Mouse (Mus musculus) midbrain, embryonic 10.5 days (tissue): ENCODE measurements around the gene Kcnip1. TPM values are rescaled to one million over a fixed set of nuclear protein-coding genes. Genes with fewer than 3 reads are reported as not detected.

Experiments
- DNase-seq: peaks from one replicate; pipeline ENCODE4 v3.0.0-alpha.2; 2017; ENCODE audit warnings: low spot score
- H3K27ac ChIP-seq: fragments of 300-500 bp; sonication (generic); replicated peaks from 2 replicates; pipeline ENCODE4 v1.5.1; 2016; ENCODE audit warnings: mild to moderate bottlenecking
- H3K27me3 ChIP-seq: fragments of 300-500 bp; sonication (generic); 2 replicates; pipeline ENCODE4 v1.6.1; 2016; ENCODE audit warnings: low read depth, mild to moderate bottlenecking; ENCODE audit not compliant: poor library complexity, severe bottlenecking
- H3K36me3 ChIP-seq: fragments of 300-500 bp; sonication (generic); 2 replicates; pipeline ENCODE4 v1.6.1; 2016; ENCODE audit warnings: mild to moderate bottlenecking, moderate library complexity
- H3K4me1 ChIP-seq: fragments of 300-500 bp; sonication (generic); 2 replicates; pipeline ENCODE4 v1.6.1; 2016
- H3K4me3 ChIP-seq: fragments of 300-500 bp; sonication (generic); 2 replicates; pipeline ENCODE4 v1.5.1; 2016; ENCODE audit warnings: mild to moderate bottlenecking, moderate library complexity
- H3K9me3 ChIP-seq: fragments of 300-500 bp; sonication (generic); replicated peaks from 2 replicates; pipeline ENCODE4 v1.6.1; 2016; ENCODE audit warnings: mild to moderate bottlenecking
- WGBS: fragments of 180-500 bp; shearing (Covaris S2); methylation state at CpG from one replicate; pipeline ENCODE4 v1.1.7; 2016; 5-methylcytosine and 5-hydroxymethylcytosine counted together
- polyA plus RNA-seq: library from polyadenylated mRNA; unstranded; fragments of >200 nt; fragmentation: Nextera tagmentation; extraction: Ambion mirVana; gene quantifications from 2 replicates; pipeline ENCODE4 v1.2.1, GENCODE M21; 2016

Gene Kcnip1
- polyA plus RNA-seq, 1 experiment from 2014 or later = 5.8 TPM

DNA sequence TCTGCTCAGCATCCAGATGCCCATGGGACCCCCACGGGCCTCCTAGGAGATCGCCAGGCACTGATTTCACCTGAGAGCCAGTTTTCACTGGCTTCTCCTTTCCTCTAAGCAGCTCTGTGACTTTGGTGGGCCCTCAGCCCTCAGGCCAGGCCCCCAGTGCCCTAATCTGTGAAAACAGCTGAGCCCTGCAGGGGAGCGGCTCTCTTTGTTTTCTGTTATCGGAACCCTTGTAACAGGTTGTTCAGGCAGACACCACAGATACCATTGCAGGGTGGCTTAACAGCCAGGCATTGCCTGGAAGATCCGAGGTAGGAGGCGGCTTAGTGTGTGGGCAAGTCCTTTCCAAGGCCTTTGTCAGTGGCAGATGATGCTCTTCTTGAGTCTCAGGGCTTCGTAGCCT is 82.0 kb downstream of the Kcnip1 start:
- H3K27ac ChIP-seq = 0 out of 2 replicates have a peak overlapping the region, but pooled peaks have one; percentile 9
- H3K36me3 ChIP-seq = no peaks in the 10 kb centered on the region
- H3K27me3 ChIP-seq = 0 out of 2 replicates have a peak, but pooled peaks cover 9% of the 10 kb centered on the region
- DNase-seq = no peak
- H3K9me3 ChIP-seq = no peaks in the 10 kb centered on the region
- 37% methylated on average over 7 of the region's 7 CpGs for WGBS
- H3K4me3 ChIP-seq = no peak overlapping the region
- peaks cover 23% of the 10 kb centered on the region for H3K4me1 ChIP-seq

DNA sequence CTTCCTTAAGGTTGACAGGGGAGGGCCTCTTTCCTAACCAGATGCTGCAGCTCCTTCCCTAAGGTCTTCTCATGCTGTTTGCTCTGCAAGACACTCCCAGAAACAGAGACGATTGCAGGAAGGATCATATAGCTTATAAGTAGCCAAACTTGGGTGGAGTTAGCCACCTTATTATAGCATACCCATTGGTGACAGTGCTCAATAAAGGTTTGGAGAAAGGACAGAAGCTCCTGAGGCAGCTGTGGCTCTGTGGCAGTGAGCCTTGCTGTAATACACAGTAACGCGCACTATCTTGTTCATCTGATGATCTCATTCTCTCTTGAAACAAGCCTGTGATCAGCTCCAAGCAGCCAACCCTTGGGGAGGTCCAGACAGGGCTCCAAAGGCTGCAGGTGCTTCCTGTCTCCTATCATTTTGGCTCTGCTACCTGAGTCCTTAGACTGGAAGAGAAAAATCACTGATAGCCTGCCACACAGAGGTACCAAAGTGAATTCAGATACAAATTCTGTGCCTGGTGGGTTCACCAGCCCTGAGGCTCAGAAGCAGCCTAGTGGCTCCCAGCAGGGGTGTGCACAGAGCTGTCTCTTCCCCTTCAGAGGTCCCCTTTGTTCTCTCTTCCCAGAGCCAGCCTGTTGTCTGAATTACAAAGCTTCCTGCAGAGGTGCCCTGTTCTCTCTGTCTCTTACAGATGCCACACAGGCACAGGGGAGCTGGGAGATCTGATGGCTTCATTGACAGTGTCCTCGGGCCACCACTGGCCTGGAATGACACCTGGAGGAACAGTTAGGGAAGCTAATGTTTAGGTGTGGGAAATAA is 84.4 kb downstream of the Kcnip1 start:
- peaks cover 23% of the 10 kb centered on the region for H3K4me1 ChIP-seq
- DNase-seq = no peak
- 0 out of 2 replicates have a peak, but pooled peaks cover 5% of the 10 kb centered on the region for H3K27me3 ChIP-seq
- H3K4me3 ChIP-seq = no peak overlapping the region
- no peak overlapping the region for H3K27ac ChIP-seq
- H3K9me3 ChIP-seq = no peaks in the 10 kb centered on the region
- WGBS = 69% methylated on average over 4 of the region's 4 CpGs
- no peaks in the 10 kb centered on the region for H3K36me3 ChIP-seq

DNA sequence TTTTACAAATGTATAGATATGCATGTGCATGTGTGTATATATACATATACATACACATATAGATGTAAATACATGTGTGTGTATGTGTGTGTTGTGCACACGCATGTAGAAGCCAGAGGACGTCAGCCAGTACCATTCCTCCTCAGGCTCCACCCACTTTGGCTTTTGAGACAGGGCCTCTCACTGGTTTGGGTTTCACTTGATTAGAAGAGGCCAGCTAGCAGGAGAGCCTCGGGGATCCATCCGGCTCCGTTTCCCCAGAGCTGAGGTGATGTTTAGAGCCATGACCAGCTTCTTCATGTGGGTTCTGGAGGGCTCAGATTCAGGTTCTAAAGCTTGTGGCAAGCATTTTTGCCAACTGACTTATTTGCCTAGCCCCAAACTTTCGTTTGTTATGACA is 89.5 kb downstream of the Kcnip1 start:
- no peak overlapping the region for H3K27ac ChIP-seq
- H3K4me1 ChIP-seq = peaks cover under 1% of the 10 kb centered on the region; the same call in 1 of the 2 replicates
- H3K9me3 ChIP-seq = no peaks in the 10 kb centered on the region
- H3K4me3 ChIP-seq = no peak overlapping the region
- DNase-seq = no peak
- WGBS = 67% methylated on average over 6 of the region's 6 CpGs
- H3K27me3 ChIP-seq = no peaks in the 10 kb centered on the region
- H3K36me3 ChIP-seq = no peaks in the 10 kb centered on the region

DNA sequence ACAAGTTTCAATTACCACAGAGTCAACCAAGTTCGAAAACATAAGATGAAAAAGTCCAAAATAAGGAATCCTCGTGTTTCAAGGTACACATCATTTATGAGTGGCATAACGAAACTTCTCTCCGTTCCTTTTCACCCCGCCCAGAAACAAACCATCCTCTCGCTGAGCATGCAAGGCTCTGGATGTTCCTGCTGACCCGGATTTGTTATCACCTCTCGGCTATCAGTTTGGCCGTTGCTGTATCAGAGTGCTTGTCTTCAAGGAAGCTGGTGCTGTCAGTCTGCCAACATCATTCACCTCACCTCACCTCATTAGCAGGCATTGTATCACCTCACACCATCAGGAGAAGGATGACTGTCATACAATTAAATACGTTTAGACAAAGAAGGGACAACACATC is 90.6 kb downstream of the Kcnip1 start:
- Histone ChIP-seq H3K27me3 (no peaks in the 10 kb centered on the region), H3K4me3 (no peak overlapping the region), H3K27ac (no peak overlapping the region), H3K36me3 (no peaks in the 10 kb centered on the region), H3K9me3 (no peaks in the 10 kb centered on the region), H3K4me1 (no peaks in the 10 kb centered on the region)
- no peak for DNase-seq
- WGBS = 93% methylated on average over 10 of the region's 10 CpGs

DNA sequence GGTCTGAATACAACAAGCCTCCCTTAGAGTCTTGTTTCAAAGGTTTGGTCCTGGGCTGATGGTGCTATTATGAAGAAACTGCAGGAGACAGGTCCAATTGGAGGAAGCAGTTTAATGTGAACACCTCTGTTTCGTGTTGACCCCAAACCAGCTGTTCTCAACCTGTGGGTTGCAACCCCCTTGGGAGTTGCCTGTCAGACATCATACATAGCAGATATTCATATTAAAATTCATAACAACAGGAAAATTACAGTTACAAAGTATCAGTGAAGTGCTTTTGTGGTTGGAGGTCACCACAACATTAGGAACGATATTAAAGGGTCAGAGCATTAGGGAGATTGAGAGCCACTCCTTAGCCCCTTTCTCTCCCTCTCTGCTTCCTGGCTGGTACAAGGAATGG is 91.2 kb downstream of the Kcnip1 start:
- Histone ChIP-seq H3K4me1 (no peaks in the 10 kb centered on the region), H3K9me3 (no peaks in the 10 kb centered on the region), H3K4me3 (no peak overlapping the region), H3K27me3 (no peaks in the 10 kb centered on the region), H3K36me3 (no peaks in the 10 kb centered on the region), H3K27ac (no peak overlapping the region)
- DNase-seq = no peak
- 82% methylated on average over 2 of the region's 2 CpGs for WGBS

DNA sequence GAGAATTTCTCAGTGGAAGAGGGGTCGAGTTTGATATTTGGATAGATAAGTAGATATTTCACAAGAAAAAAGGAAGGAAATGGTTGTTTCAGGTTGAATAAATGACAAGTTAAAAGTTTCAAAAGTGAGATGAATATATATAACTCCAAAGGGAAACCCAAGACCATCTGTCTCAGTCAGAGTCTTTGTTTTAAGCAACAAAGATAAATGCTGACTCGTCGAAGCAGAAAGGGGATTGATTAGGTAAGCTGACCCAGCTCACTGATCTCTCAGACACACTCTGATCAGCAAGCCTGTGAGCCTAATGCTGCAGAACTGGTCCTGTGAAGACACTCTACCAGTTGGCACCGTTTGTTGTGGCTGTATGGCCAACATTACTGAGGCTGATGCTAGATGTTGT is 101.9 kb downstream of the Kcnip1 start:
- Histone ChIP-seq H3K9me3 (no peaks in the 10 kb centered on the region; the same call in 1 of the 2 replicates), H3K4me3 (no peak overlapping the region), H3K4me1 (peaks cover 4% of the 10 kb centered on the region; the same call in 1 of the 2 replicates), H3K27me3 (no peaks in the 10 kb centered on the region), H3K27ac (no peak overlapping the region), H3K36me3 (no peaks in the 10 kb centered on the region)
- 80% methylated on average over 4 of the region's 4 CpGs for WGBS
- DNase-seq = no peak

DNA sequence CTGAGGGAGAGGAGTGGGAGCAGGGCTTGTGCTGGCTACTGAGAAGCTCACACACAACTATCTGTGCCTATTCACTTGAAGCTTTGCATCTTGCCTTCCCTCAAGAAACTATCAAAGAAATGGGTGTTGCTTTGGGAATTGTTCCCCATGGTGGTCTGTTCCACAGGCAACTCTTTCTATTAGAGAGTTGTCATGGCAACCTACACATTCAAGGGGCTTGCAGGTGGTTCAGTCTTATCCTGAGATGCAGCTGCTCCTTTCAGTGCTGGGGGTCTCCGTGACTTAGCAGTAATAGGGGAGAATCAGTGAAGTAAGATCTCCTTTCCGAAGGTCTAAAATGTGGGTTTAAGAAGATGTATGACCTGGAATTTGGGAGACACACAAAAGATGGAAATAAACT is 102.6 kb downstream of the Kcnip1 start:
- no peak for DNase-seq
- Histone ChIP-seq H3K9me3 (no peaks in the 10 kb centered on the region; the same call in 1 of the 2 replicates), H3K36me3 (no peaks in the 10 kb centered on the region), H3K27me3 (no peaks in the 10 kb centered on the region), H3K4me3 (no peak overlapping the region), H3K27ac (no peak overlapping the region), H3K4me1 (peaks cover 4% of the 10 kb centered on the region; the same call in 1 of the 2 replicates)
- WGBS = 63% methylated on average over 2 of the region's 2 CpGs

DNA sequence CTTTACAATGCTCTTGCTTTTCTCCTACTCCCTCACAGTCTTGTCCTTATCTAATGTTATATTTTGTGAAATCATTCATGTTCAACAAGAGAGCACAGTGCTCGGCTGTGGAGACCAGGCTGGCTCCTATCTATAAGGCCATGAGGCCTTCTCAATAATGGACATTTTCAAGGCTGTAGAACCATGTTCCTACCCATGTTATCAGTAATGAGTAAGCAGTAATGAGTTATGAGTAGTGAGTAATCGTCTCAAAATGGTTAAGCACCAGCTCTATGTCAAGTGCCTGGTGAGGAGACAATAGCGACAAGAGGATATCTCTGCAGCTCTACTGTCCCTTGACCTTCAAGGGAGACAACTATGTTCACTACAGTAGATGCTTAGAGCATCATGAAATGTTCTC is 105.3 kb downstream of the Kcnip1 start:
- 91% methylated on average over 3 of the region's 3 CpGs for WGBS
- DNase-seq = no peak
- Histone ChIP-seq H3K27ac (no peak overlapping the region), H3K36me3 (no peaks in the 10 kb centered on the region), H3K9me3 (no peaks in the 10 kb centered on the region; the same call in 1 of the 2 replicates), H3K27me3 (no peaks in the 10 kb centered on the region), H3K4me1 (peaks cover 4% of the 10 kb centered on the region; the same call in 1 of the 2 replicates), H3K4me3 (no peak overlapping the region)

DNA sequence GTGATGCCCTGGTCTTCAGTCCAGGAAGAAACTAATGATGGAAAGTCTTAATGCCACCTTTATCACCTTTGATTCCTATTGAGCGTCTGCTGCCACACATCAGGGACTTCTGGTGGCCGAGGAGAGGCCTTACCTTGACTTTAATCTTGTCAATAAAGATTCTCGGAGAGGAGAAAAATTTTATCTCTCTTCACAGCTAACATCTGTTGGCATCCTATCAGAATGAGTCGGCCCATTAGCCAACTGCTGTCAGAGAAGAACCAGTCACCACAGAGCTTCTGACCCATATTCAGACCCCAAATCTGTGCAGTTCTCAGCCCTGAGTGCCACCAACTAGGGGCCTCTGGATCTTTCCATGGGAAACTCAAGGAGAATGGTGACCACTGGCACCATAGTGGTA is 107.0 kb downstream of the Kcnip1 start:
- no peak for DNase-seq
- 86% methylated on average over 4 of the region's 4 CpGs for WGBS
- Histone ChIP-seq H3K27ac (no peak overlapping the region), H3K36me3 (no peaks in the 10 kb centered on the region), H3K9me3 (no peaks in the 10 kb centered on the region), H3K4me1 (peaks cover 4% of the 10 kb centered on the region; the same call in 1 of the 2 replicates), H3K4me3 (no peak overlapping the region), H3K27me3 (no peaks in the 10 kb centered on the region)

DNA sequence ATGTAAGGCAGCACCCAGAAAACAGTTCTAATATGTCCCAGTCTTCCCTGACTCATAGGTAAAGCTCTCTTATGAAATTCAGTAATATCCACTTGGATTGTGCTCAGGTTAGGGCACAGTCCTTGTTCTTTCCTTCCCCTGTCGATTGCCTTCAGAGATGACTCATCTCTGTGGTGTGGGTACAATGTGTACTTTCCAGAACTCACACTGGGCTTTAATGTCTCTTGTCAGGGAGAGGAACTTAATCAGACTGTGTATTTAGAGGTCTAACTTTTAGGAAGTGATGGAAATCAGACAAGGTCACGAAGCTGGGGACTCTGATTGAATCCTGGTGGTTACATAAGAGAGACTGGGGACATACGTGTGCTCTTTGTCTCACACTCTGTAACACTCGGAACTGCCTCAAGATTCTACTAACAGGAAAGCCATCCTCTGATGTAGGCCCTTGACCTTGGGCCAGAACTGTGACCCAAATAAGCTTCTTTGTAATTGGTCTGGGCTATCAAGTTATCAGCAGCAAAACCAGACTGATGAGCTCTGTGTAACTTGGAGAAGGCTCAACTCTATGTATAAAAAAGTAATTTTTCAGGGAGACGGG is 110.1 kb downstream of the Kcnip1 start:
- 83% methylated on average over 5 of the region's 5 CpGs for WGBS
- H3K27ac ChIP-seq = no peak overlapping the region
- no peaks in the 10 kb centered on the region for H3K4me1 ChIP-seq
- no peaks in the 10 kb centered on the region for H3K9me3 ChIP-seq
- H3K27me3 ChIP-seq = no peaks in the 10 kb centered on the region
- DNase-seq = no peak
- H3K4me3 ChIP-seq = no peak overlapping the region
- no peaks in the 10 kb centered on the region for H3K36me3 ChIP-seq

DNA sequence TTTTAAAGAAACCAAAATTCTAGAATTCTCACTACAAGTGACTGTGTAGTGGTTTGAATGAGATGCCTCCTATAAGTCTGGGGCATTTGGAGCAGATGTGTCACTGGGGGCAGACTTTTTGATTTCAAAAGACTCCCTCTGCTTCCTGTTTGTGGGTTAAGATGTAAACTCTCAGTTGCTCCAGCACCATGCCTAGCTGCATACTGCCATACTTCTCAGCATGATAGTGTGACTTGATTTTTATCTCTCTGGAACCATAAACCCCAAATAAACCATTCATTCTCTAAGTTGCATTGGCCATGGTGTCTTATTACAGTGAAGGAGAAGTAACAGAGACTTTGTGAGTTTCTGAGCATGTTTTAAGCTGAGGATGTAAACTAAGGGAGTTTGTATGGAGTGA is 118.0 kb downstream of the Kcnip1 start:
- H3K27me3 ChIP-seq = no peaks in the 10 kb centered on the region
- DNase-seq = no peak
- H3K27ac ChIP-seq = no peak overlapping the region
- H3K36me3 ChIP-seq = no peaks in the 10 kb centered on the region
- H3K9me3 ChIP-seq = peaks cover 5% of the 10 kb centered on the region; the same call in 1 of the 2 replicates
- H3K4me3 ChIP-seq = no peak overlapping the region
- peaks cover 18% of the 10 kb centered on the region for H3K4me1 ChIP-seq

DNA sequence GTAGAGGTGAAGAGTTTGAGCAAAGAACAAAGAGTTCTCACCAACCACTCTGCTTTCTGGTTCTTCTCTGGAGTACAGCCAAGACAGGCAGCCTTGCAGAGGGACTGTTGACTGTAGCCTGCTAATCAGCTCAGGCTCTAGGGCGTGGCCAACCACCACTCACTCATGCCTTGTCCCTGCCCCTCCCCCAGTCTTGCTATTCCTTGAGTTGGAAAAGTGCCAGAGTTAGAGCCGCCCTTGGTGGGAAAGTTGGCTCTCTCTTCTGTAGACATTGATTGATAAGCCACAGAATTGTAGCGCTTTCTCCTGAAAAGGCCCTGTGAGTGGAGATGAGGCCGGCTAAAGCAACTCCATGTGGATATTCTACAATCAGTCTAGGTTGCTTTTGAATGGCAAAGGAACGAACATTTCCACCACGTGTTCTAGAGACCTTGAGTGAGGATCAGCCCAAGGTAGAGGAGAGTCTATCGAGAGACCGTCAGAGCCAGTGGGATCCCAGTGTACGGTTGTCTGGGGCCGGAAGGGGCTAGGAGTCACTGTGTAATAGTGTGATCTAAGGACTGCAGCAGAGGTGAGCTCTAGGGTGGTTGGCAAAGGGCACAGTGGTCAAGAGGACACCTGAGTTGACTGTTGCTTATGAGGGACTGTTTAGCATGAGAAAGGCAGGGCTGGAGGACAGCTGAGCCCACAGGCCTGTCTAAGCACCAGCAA is 119.7 kb downstream of the Kcnip1 start:
- Histone ChIP-seq H3K9me3 (peaks cover 5% of the 10 kb centered on the region; the same call in 1 of the 2 replicates), H3K4me3 (no peak overlapping the region), H3K27ac (0 out of 2 replicates have a peak overlapping the region, but pooled peaks have one; percentile 23), H3K4me1 (peaks cover 18% of the 10 kb centered on the region), H3K27me3 (no peaks in the 10 kb centered on the region), H3K36me3 (no peaks in the 10 kb centered on the region)
- WGBS = 73% methylated on average over 10 of the region's 10 CpGs
- DNase-seq = no peak
